Mouse (Mus musculus): ENCODE results near the gene Hbp1. TPM values are rescaled to one million over a fixed set of nuclear protein-coding genes. Genes with fewer than 3 reads are reported as not detected.

The Hbp1 gene
- total RNA-seq, 2 experiments from 2014 or later: 46.8 to 52.9 TPM

GRCm38 (mm10) chr12:31912966-31913551 lies 37.3 kb downstream of the Hbp1 start:
- no peak for ATAC-seq (replicated peaks; ENCODE audit: poor library complexity)

- 0 out of 2 replicates have a peak, but pooled peaks have one; percentile 17 for ATAC-seq (replicated peaks; ENCODE audit: poor library complexity)
These were observed 42.9 kb downstream of the Hbp1 start for GRCm38 (mm10) chr12:31907436-31907835.

- peak; percentile 44 for ATAC-seq (replicated peaks; ENCODE audit: poor library complexity)
These were observed 44.4 kb downstream of the Hbp1 start for GRCm38 (mm10) chr12:31905696-31906551.

- no peak for ATAC-seq (replicated peaks; ENCODE audit: poor library complexity)
These were observed 49.9 kb downstream of the Hbp1 start for GRCm38 (mm10) chr12:31900391-31900914.

- ATAC-seq (replicated peaks; ENCODE audit: poor library complexity): no peak
These were observed 52.9 kb downstream of the Hbp1 start for GRCm38 (mm10) chr12:31897456-31897855.

- ATAC-seq (replicated peaks; ENCODE audit: poor library complexity): no peak
These were observed 53.3 kb downstream of the Hbp1 start for GRCm38 (mm10) chr12:31896986-31897385.

- ATAC-seq (replicated peaks; ENCODE audit: poor library complexity): no peak
These were observed 54.0 kb downstream of the Hbp1 start for GRCm38 (mm10) chr12:31896295-31896694.

- ATAC-seq (replicated peaks; ENCODE audit: poor library complexity): no peak
These were observed 54.4 kb downstream of the Hbp1 start for GRCm38 (mm10) chr12:31895888-31896287.

GRCm38 (mm10) chr12:31895095-31895734 lies 55.1 kb downstream of the Hbp1 start:
- no peak for ATAC-seq (replicated peaks; ENCODE audit: poor library complexity)

- ATAC-seq (replicated peaks; ENCODE audit: poor library complexity): no peak
These were observed 57.6 kb downstream of the Hbp1 start for GRCm38 (mm10) chr12:31892771-31893170.

- no peak for ATAC-seq (replicated peaks; ENCODE audit: poor library complexity)
These were observed 58.3 kb downstream of the Hbp1 start for GRCm38 (mm10) chr12:31892079-31892478.

GRCm38 (mm10) chr12:31890685-31891084 lies 59.6 kb downstream of the Hbp1 start:
- ATAC-seq (replicated peaks; ENCODE audit: poor library complexity): no peak

GRCm38 (mm10) chr12:31885844-31886606 lies 64.3 kb downstream of the Hbp1 start:
- ATAC-seq (replicated peaks; ENCODE audit: poor library complexity): no peak

GRCm38 (mm10) chr12:31885084-31885483 lies 65.3 kb downstream of the Hbp1 start:
- no peak for ATAC-seq (replicated peaks; ENCODE audit: poor library complexity)

- ATAC-seq (replicated peaks; ENCODE audit: poor library complexity): no peak
These were observed 66.0 kb downstream of the Hbp1 start for GRCm38 (mm10) chr12:31884365-31884764.

GRCm38 (mm10) chr12:31882736-31883135 lies 67.6 kb downstream of the Hbp1 start:
- no peak for ATAC-seq (replicated peaks; ENCODE audit: poor library complexity)

- no peak for ATAC-seq (replicated peaks; ENCODE audit: poor library complexity)
These were observed 73.6 kb downstream of the Hbp1 start for GRCm38 (mm10) chr12:31876775-31877174.
